Mouse (Mus musculus): ENCODE measurements around the gene Slc5a10. TPM values are rescaled to one million over a fixed set of nuclear protein-coding genes. Genes with fewer than 3 reads are reported as not detected.

Gene Slc5a10
- total RNA-seq, 4 experiments from 2014 or later = not detected

Other genes with a start within 250 kb of the Slc5a10 start
- gene Mfap4, start 235.4 kb downstream of the Slc5a10 start, total RNA-seq (2022) = 1 to 10 TPM; 3.1 to 7.2 (median 4.4) TPM
- gene Mapk7, start 226.4 kb downstream of the Slc5a10 start, total RNA-seq (2022) = 1 to 10 TPM; 2.0 to 4.6 (median 2.3) TPM
- gene B9d1, start 215.7 kb downstream of the Slc5a10 start, total RNA-seq (2022) = 1 to 10 TPM; 2.9 to 7.2 (median 4.7) TPM
- gene Epn2, start 141.1 kb downstream of the Slc5a10 start, total RNA-seq (2022) = 10 to 100 TPM; 18.3 to 23.2 (median 21.5) TPM
- gene Grap, start 67.6 kb downstream of the Slc5a10 start, total RNA-seq (2022) = 1 to 10 TPM; 2.2 to 3.7 (median 3.2) TPM
- 1 to 10 TPM in 1 of 4 experiments, under 1 TPM in 3; 0.36 to 1.0 (median 0.77) TPM for gene Fam83g, start 36.7 kb downstream of the Slc5a10 start, total RNA-seq (2022)
- 1 to 10 TPM; 4.9 to 7.0 (median 5.4) TPM for gene Prpsap2, start 41.3 kb upstream of the Slc5a10 start, total RNA-seq (2022)
- 10 to 100 TPM; 73.2 to 92.6 (median 79.5) TPM for gene Ulk2, start 134.2 kb upstream of the Slc5a10 start, total RNA-seq (2022)
- gene Akap10, start 209.4 kb upstream of the Slc5a10 start, total RNA-seq (2022) = 10 to 100 TPM in 1 of 4 experiments, 1 to 10 TPM in 3; 8.1 to 12.1 (median 9.4) TPM
- 1 to 10 TPM; 1.5 to 2.7 (median 1.7) TPM for gene Specc1, start 235.9 kb upstream of the Slc5a10 start, total RNA-seq (2022)